Mouse (Mus musculus): ENCODE results near the gene Dcun1d2. TPM values are rescaled to one million over a fixed set of nuclear protein-coding genes. Genes with fewer than 3 reads are reported as not detected.
A peak's percentile ranks its signal among the peaks of the same experiment; 100 is the strongest.

Gene Dcun1d2
- polyA plus RNA-seq, 1 experiment from 2014 or later, result 7.3 TPM

- no peak overlapping the region for H3K27ac ChIP-seq (ENCODE audit: low read depth, low read length)
- WGBS, result 44% methylated on average over 6 of the region's 6 CpGs
- peaks cover 4% of the 10 kb centered on the region; the same call in 1 of the 2 replicates for H3K4me1 ChIP-seq (replicated peaks; ENCODE audit: control insufficient read depth, insufficient read depth, low read length)
- peak; percentile 63 for TF ChIP-seq CTCF (IDR thresholded peaks at IDR 0.05; ENCODE audit: low read depth)
- no peak for ATAC-seq
- H3K27me3 ChIP-seq (replicated peaks; ENCODE audit: control insufficient read depth, insufficient read depth, low read length), result no peaks in the 10 kb centered on the region
- no peak overlapping the region for H3K4me2 ChIP-seq (replicated peaks; ENCODE audit: low read depth)
- no peak overlapping the region for H3K4me3 ChIP-seq (ENCODE audit: low read depth, low read length)
- H3K36me3 ChIP-seq (ENCODE audit: control insufficient read depth, insufficient read depth), result no peaks in the 10 kb centered on the region
- H3K9me3 ChIP-seq (ENCODE audit: control insufficient read depth), result no peaks in the 10 kb centered on the region
- no peak overlapping the region for H3K9ac ChIP-seq (ENCODE audit: low read depth, low read length)
Measured at GRCm38 (mm10) chr8:13208627-13209355, 79.1 kb downstream of the Dcun1d2 start.

- Histone ChIP-seq H3K4me3 (ENCODE audit: low read depth, low read length) (no peak overlapping the region), H3K4me1 (replicated peaks; ENCODE audit: control insufficient read depth, insufficient read depth, low read length) (no peaks in the 10 kb centered on the region), H3K9ac (ENCODE audit: low read depth, low read length) (no peak overlapping the region), H3K27ac (ENCODE audit: low read depth, low read length) (no peak overlapping the region), H3K27me3 (replicated peaks; ENCODE audit: control insufficient read depth, insufficient read depth, low read length) (no peaks in the 10 kb centered on the region), H3K9me3 (ENCODE audit: control insufficient read depth) (no peaks in the 10 kb centered on the region), H3K4me2 (replicated peaks; ENCODE audit: low read depth) (no peak overlapping the region), H3K36me3 (ENCODE audit: control insufficient read depth, insufficient read depth) (no peaks in the 10 kb centered on the region)
- TF ChIP-seq CTCF (IDR thresholded peaks at IDR 0.05; ENCODE audit: low read depth), result no peak
- WGBS, result 16% methylated on average over 5 of the region's 5 CpGs
- peak; percentile 11; the same call in 1 of the 2 replicates for ATAC-seq
Measured at GRCm38 (mm10) chr8:13206290-13206689, 81.6 kb downstream of the Dcun1d2 start.

Other genes with a start within 250 kb of the Dcun1d2 start
- gene Proz, start 227.2 kb downstream of the Dcun1d2 start, polyA plus RNA-seq (2015; fragmentation: Nextera tagmentation; extraction: Ambion mirVana), result 15.9 and 19.5 TPM in 2 replicates
- 9.6 TPM in 2 replicates for gene Pcid2, start 182.7 kb downstream of the Dcun1d2 start, polyA plus RNA-seq (2015; fragmentation: Nextera tagmentation; extraction: Ambion mirVana)
- 44.9 and 49.7 TPM in 2 replicates for gene Cul4a, start 182.5 kb downstream of the Dcun1d2 start, polyA plus RNA-seq (2015; fragmentation: Nextera tagmentation; extraction: Ambion mirVana)
- 847 and 854 TPM in 2 replicates for gene Lamp1, start 129.0 kb downstream of the Dcun1d2 start, polyA plus RNA-seq (2015; fragmentation: Nextera tagmentation; extraction: Ambion mirVana)
- 110 and 113 TPM in 2 replicates for gene Grtp1, start 87.5 kb downstream of the Dcun1d2 start, polyA plus RNA-seq (2015; fragmentation: Nextera tagmentation; extraction: Ambion mirVana)
- gene Adprhl1, start 34.0 kb downstream of the Dcun1d2 start, polyA plus RNA-seq (2015; fragmentation: Nextera tagmentation; extraction: Ambion mirVana), result 0.48 TPM in 1 of 2 replicates, not detected in the other
- gene Tmco3, start 59 bp upstream of the Dcun1d2 start, polyA plus RNA-seq (2015; fragmentation: Nextera tagmentation; extraction: Ambion mirVana), result 18.5 and 22.2 TPM in 2 replicates
- 50.3 and 51.2 TPM in 2 replicates for gene Tfdp1, start 50.6 kb upstream of the Dcun1d2 start, polyA plus RNA-seq (2015; fragmentation: Nextera tagmentation; extraction: Ambion mirVana)
- gene Atp4b, start 108.7 kb upstream of the Dcun1d2 start, polyA plus RNA-seq (2015; fragmentation: Nextera tagmentation; extraction: Ambion mirVana), result not detected in 2 replicates
- gene Grk1, start 117.0 kb upstream of the Dcun1d2 start, polyA plus RNA-seq (2015; fragmentation: Nextera tagmentation; extraction: Ambion mirVana), result not detected in 2 replicates
- gene Tmem255b, start 147.1 kb upstream of the Dcun1d2 start, polyA plus RNA-seq (2015; fragmentation: Nextera tagmentation; extraction: Ambion mirVana), result 5.8 and 6.1 TPM in 2 replicates
- 75.6 and 77.3 TPM in 2 replicates for gene Gas6, start 206.4 kb upstream of the Dcun1d2 start, polyA plus RNA-seq (2015; fragmentation: Nextera tagmentation; extraction: Ambion mirVana)

Measured in intestine, postnatal 0 days (tissue).